Mouse (Mus musculus) neural tube, embryonic 12.5 days (tissue): ENCODE measurements around the gene Vmn1r16. TPM values are rescaled to one million over a fixed set of nuclear protein-coding genes. Genes with fewer than 3 reads are reported as not detected.
"Not testable (repeated sequence)": the region's sequence is repeated elsewhere in the genome, so short reads cannot be mapped to it uniquely, and the experiment has no call there.

Experiments
- ATAC-seq: fragments of 200-750 bp; cut with Nextera tagmentation; 2 replicates; pipeline ENCODE4 v1.8.0; 2017; ENCODE audit warnings: low read depth, mild to moderate bottlenecking, moderate TSS enrichment, moderate library complexity; ENCODE audit not compliant: low FRiP score
- H3K27ac ChIP-seq: fragments of 300-500 bp; sonication (generic); 2 replicates; pipeline ENCODE4 v1.5.1; 2016
- H3K27me3 ChIP-seq: fragments of 300-500 bp; sonication (generic); replicated peaks from 2 replicates; pipeline ENCODE4 v1.6.1; 2016; ENCODE audit warnings: mild to moderate bottlenecking
- H3K36me3 ChIP-seq: fragments of 300-500 bp; sonication (generic); 2 replicates; pipeline ENCODE4 v1.6.1; 2016; ENCODE audit warnings: mild to moderate bottlenecking
- H3K4me1 ChIP-seq: fragments of 300-500 bp; sonication (generic); 2 replicates; pipeline ENCODE4 v1.6.1; 2016
- H3K4me2 ChIP-seq: fragments of 300-500 bp; sonication (generic); replicated peaks from 2 replicates; pipeline ENCODE4 v1.6.1; 2016; ENCODE audit warnings: mild to moderate bottlenecking
- H3K4me3 ChIP-seq: fragments of 300-500 bp; sonication (generic); 2 replicates; pipeline ENCODE4 v1.5.1; 2016
- H3K9ac ChIP-seq: fragments of 300-500 bp; sonication (generic); 2 replicates; pipeline ENCODE4 v1.6.1; 2016; ENCODE audit warnings: mild to moderate bottlenecking
- H3K9me3 ChIP-seq: fragments of 300-500 bp; sonication (generic); 2 replicates; pipeline ENCODE4 v1.6.1; 2016; ENCODE audit warnings: mild to moderate bottlenecking
- WGBS: fragments of 180-500 bp; shearing (Covaris S2); methylation state at CpG from one replicate; pipeline ENCODE4 v1.1.7; 2016; 5-methylcytosine and 5-hydroxymethylcytosine counted together
- polyA plus RNA-seq: library from polyadenylated mRNA; unstranded; fragments of >200 nt; fragmentation: Nextera tagmentation; extraction: Ambion mirVana; gene quantifications from 2 replicates; pipeline ENCODE4 v1.2.1, GENCODE M21; 2016

Vmn1r16 gene
- polyA plus RNA-seq: not detected in 2 replicates

GRCm38 (mm10) chr6:57329394-57329793 is at the start of gene Vmn1r16:
Gene Vmn1r16, minus strand, starts transcription at chr6:57329494.
- 0 out of 2 replicates have a peak, but pooled peaks cover 3% of the 10 kb centered on the region for H3K9me3 ChIP-seq
- no peak within 1 kb of the TSS for H3K4me2 ChIP-seq
- no peaks in the 10 kb centered on the region for H3K27me3 ChIP-seq
- H3K27ac ChIP-seq: no peak within 1 kb of the TSS
- no peak within 1 kb of the TSS for H3K4me3 ChIP-seq
- H3K9ac ChIP-seq: no peak within 1 kb of the TSS
- WGBS: 77% methylated on average over 3 of the region's 3 CpGs
- H3K4me1 ChIP-seq: no peaks in the 10 kb centered on the region
- no peaks in the 10 kb centered on the region for H3K36me3 ChIP-seq
- no peak for ATAC-seq

- Histone ChIP-seq H3K4me3 (no peak overlapping the region), H3K27ac (no peak overlapping the region), H3K27me3 (no peaks in the 10 kb centered on the region), H3K9me3 (no peaks in the 10 kb centered on the region), H3K4me2 (no peak overlapping the region), H3K36me3 (no peaks in the 10 kb centered on the region), H3K9ac (no peak overlapping the region), H3K4me1 (no peaks in the 10 kb centered on the region)
- WGBS: 86% methylated on average over 1 of the region's 1 CpGs
- ATAC-seq: no peak
These were observed 38.2 kb upstream of the Vmn1r16 start for GRCm38 (mm10) chr6:57367496-57367895.

GRCm38 (mm10) chr6:57365866-57366265 is 36.6 kb upstream of the Vmn1r16 start:
- not testable (repeated sequence) for H3K4me3 ChIP-seq, H3K4me1 ChIP-seq, H3K27me3 ChIP-seq, H3K4me2 ChIP-seq, H3K27ac ChIP-seq, H3K36me3 ChIP-seq, ATAC-seq, H3K9me3 ChIP-seq, H3K9ac ChIP-seq
- WGBS: 90% methylated on average over 1 of the region's 1 CpGs

- Histone ChIP-seq H3K4me2 (no peak within 1 kb of the TSS), H3K9ac (no peak within 1 kb of the TSS), H3K27me3 (no peaks in the 10 kb centered on the region), H3K9me3 (no peaks in the 10 kb centered on the region), H3K4me3 (no peak within 1 kb of the TSS), H3K36me3 (no peaks in the 10 kb centered on the region), H3K27ac (no peak within 1 kb of the TSS), H3K4me1 (no peaks in the 10 kb centered on the region)
- WGBS: 90% methylated on average over 1 of the region's 1 CpGs
- no peak for ATAC-seq
These were observed 34.3 kb upstream of the Vmn1r16 start, which contains the start of gene Vmn1r17 for GRCm38 (mm10) chr6:57363627-57364026. Gene Vmn1r17, minus strand, starts transcription at chr6:57363727.

- H3K4me1 ChIP-seq: no peaks in the 10 kb centered on the region
- H3K27ac ChIP-seq: no peak overlapping the region
- H3K27me3 ChIP-seq: no peaks in the 10 kb centered on the region
- no peak overlapping the region for H3K4me3 ChIP-seq
- 86% methylated on average over 2 of the region's 2 CpGs for WGBS
- H3K9ac ChIP-seq: no peak overlapping the region
- no peaks in the 10 kb centered on the region for H3K36me3 ChIP-seq
- H3K4me2 ChIP-seq: no peak overlapping the region
- H3K9me3 ChIP-seq: no peaks in the 10 kb centered on the region
- no peak for ATAC-seq
These were observed 27.6 kb upstream of the Vmn1r16 start for GRCm38 (mm10) chr6:57356864-57357263.

- Histone ChIP-seq H3K4me2 (no peak overlapping the region), H3K4me3 (no peak overlapping the region), H3K36me3 (no peaks in the 10 kb centered on the region), H3K9me3 (no peaks in the 10 kb centered on the region), H3K9ac (no peak overlapping the region), H3K4me1 (no peaks in the 10 kb centered on the region), H3K27ac (no peak overlapping the region), H3K27me3 (no peaks in the 10 kb centered on the region)
- ATAC-seq: no peak
These were observed 3.1 kb downstream of the Vmn1r16 start for GRCm38 (mm10) chr6:57326176-57326575.

GRCm38 (mm10) chr6:57278952-57279351 is 50.3 kb downstream of the Vmn1r16 start:
- Histone ChIP-seq H3K4me1 (no peaks in the 10 kb centered on the region), H3K27ac (no peak overlapping the region), H3K4me2 (no peak overlapping the region), H3K4me3 (no peak overlapping the region), H3K9me3 (no peaks in the 10 kb centered on the region), H3K27me3 (no peaks in the 10 kb centered on the region), H3K9ac (no peak overlapping the region), H3K36me3 (no peaks in the 10 kb centered on the region)
- ATAC-seq: no peak

GRCm38 (mm10) chr6:57272517-57272916 is 56.8 kb downstream of the Vmn1r16 start:
- Histone ChIP-seq H3K36me3 (no peaks in the 10 kb centered on the region), H3K4me3 (no peak overlapping the region), H3K27ac (no peak overlapping the region), H3K9me3 (no peaks in the 10 kb centered on the region), H3K27me3 (no peaks in the 10 kb centered on the region), H3K4me2 (no peak overlapping the region), H3K4me1 (no peaks in the 10 kb centered on the region), H3K9ac (no peak overlapping the region)
- no peak for ATAC-seq

- Histone ChIP-seq H3K4me1 (no peaks in the 10 kb centered on the region), H3K27me3 (no peaks in the 10 kb centered on the region), H3K4me3 (no peak overlapping the region), H3K27ac (no peak overlapping the region), H3K9me3 (no peaks in the 10 kb centered on the region), H3K36me3 (no peaks in the 10 kb centered on the region), H3K9ac (no peak overlapping the region), H3K4me2 (no peak overlapping the region)
- no peak for ATAC-seq
- 80% methylated on average over 3 of the region's 3 CpGs for WGBS
These were observed 57.4 kb downstream of the Vmn1r16 start for GRCm38 (mm10) chr6:57271881-57272280.

Other genes with a start within 250 kb of the Vmn1r16 start
- not detected in 2 replicates for gene Vmn1r10, start 220.0 kb downstream of the Vmn1r16 start, polyA plus RNA-seq
- not detected in 2 replicates for gene Vmn1r11, start 196.0 kb downstream of the Vmn1r16 start, polyA plus RNA-seq
- gene Vmn1r12, start 172.6 kb downstream of the Vmn1r16 start, polyA plus RNA-seq: not detected in 2 replicates
- not detected in 2 replicates for gene Vmn1r13, start 126.2 kb downstream of the Vmn1r16 start, polyA plus RNA-seq
- gene Vmn1r14, start 97.8 kb downstream of the Vmn1r16 start, polyA plus RNA-seq: not detected in 2 replicates
- gene Vmn1r15, start 71.5 kb downstream of the Vmn1r16 start, polyA plus RNA-seq: not detected in 2 replicates
- gene Vmn1r17, start 34.2 kb upstream of the Vmn1r16 start, polyA plus RNA-seq: not detected in 2 replicates
- gene Vmn1r18, start 66.3 kb upstream of the Vmn1r16 start, polyA plus RNA-seq: not detected in 2 replicates
- gene Vmn1r19, start 74.3 kb upstream of the Vmn1r16 start, polyA plus RNA-seq: not detected in 2 replicates
- not detected in 2 replicates for gene Vmn1r20, start 99.4 kb upstream of the Vmn1r16 start, polyA plus RNA-seq
- 6.6 and 7.1 TPM in 2 replicates for gene Ppm1k, start 206.0 kb upstream of the Vmn1r16 start, polyA plus RNA-seq